Mouse (Mus musculus) liver, adult 2 months (tissue): ENCODE data around the gene Pink1.
A peak's percentile ranks its signal among the peaks of the same experiment; 100 is the strongest.

ENCODE experiments used
- CTCF ChIP-seq: fragments of 200-500 bp; IDR thresholded peaks from 2 replicates; pipeline ENCODE4 v1.5.1; 2011; ENCODE audit warnings: low read depth, low read length, control low read depth
- POLR2A ChIP-seq: fragments of 200-500 bp; IDR thresholded peaks from 2 replicates; pipeline ENCODE4 v1.6.1; 2011; ENCODE audit warnings: low read length, control low read depth; ENCODE audit not compliant: insufficient read depth; ENCODE audit errors: extremely low read depth

DNA sequence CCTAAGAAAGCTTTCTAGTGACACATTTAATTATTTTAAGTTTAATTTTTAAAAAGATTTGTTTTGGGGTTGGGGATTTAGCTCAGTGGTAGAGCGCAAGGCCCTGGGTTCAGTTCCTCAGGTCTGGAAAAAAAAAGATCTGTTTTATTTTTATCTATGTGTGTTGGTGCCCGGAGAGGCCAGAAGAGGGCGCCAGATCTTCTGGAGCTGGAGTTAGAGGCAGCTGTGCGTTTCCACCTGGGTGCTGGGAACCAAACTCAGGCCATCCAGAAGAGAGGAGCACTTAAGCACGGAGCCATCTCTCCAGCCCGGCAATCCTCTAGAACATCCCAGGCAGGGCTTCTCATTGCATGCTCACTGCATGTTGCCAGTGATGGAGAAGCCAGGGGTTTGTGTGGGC, 9.7 kb downstream of the Pink1 start:
- TF ChIP-seq CTCF (peak; percentile 44), POLR2A (no peak)
